Mouse (Mus musculus): ENCODE data around the gene Erg28.

DNA sequence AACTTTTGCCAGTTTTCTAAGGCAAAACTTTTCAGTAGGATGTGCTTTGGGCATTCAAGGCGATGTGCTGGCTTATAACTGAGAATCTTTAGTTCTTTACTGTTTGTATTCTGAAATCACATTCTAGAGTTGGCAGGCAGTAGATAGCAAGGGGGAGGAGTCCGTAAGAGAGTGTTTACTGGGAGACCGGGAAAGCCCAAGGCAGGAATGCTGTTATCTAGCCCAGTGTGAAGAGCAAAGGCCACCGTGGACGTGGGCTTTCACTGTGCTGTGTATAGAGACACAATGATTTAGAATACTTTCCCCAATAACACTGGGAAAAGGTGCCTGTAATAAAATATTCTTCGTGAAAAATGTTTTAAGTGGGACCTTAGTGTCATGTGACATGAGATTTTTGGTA, 14.6 kb downstream of the Erg28 start:
- TF ChIP-seq CTCF (IDR thresholded peaks at IDR 0.05; ENCODE audit: low read depth) (no peak), EP300 (IDR thresholded peaks at IDR 0.05; ENCODE audit: low read depth) (0 out of 2 replicates have a peak, but pooled peaks have one; percentile 10)
